Mouse (Mus musculus): ENCODE measurements at regions not wholly inside any gene's neighbourhood (a gene's known extent, or its start where the extent isn't known, plus 50 kb on each side); places are given as distances from the start of the nearest gene placed in this dataset.

GRCm38 (mm10) chr9:115426682-115427081, 116.5 kb upstream of the Stt3b start:
- no peak for TF ChIP-seq GATA1 (IDR thresholded peaks at IDR 0.05; ENCODE audit: low read length)
- TF ChIP-seq TAL1 (IDR thresholded peaks at IDR 0.05; ENCODE audit: low read length), result no peak
